Mouse (Mus musculus) ES-Bruce4 (cell line): ENCODE data around the gene Ylpm1. TPM values are rescaled to one million over a fixed set of nuclear protein-coding genes. Genes with fewer than 3 reads are reported as not detected.

Source experiments
- H3K27ac ChIP-seq: 2 replicates; pipeline ENCODE4 v1.5.1; 2012; ENCODE audit warnings: low read length, inconsistent platforms; ENCODE audit not compliant: insufficient read depth
- H3K27me3 ChIP-seq: 2 replicates; pipeline ENCODE4 v1.6.1; 2012; ENCODE audit warnings: mild to moderate bottlenecking, low read length, inconsistent platforms; ENCODE audit not compliant: control insufficient read depth, poor library complexity, insufficient read depth, severe bottlenecking
- H3K36me3 ChIP-seq: 2 replicates; pipeline ENCODE4 v1.6.1; 2012; ENCODE audit warnings: inconsistent platforms, mild to moderate bottlenecking, low read length, moderate library complexity; ENCODE audit not compliant: control insufficient read depth, poor library complexity, insufficient read depth, severe bottlenecking
- H3K4me1 ChIP-seq: one replicate; pipeline ENCODE4 v1.8.1; 2011; ENCODE audit warnings: low read length; ENCODE audit not compliant: control insufficient read depth, insufficient read depth
- H3K4me3 ChIP-seq: 2 replicates; pipeline ENCODE4 v1.5.1; 2011; ENCODE audit warnings: low read depth, mild to moderate bottlenecking, low read length
- H3K9ac ChIP-seq: 2 replicates; pipeline ENCODE4 v1.6.1; 2012; ENCODE audit warnings: low read depth, mild to moderate bottlenecking, inconsistent platforms; ENCODE audit not compliant: poor library complexity, severe bottlenecking
- H3K9me3 ChIP-seq: replicated peaks from 2 replicates; pipeline ENCODE4 v1.6.1; 2012; ENCODE audit warnings: mild to moderate bottlenecking, low read length, inconsistent platforms; ENCODE audit not compliant: control insufficient read depth, poor library complexity, insufficient read depth, severe bottlenecking
- CTCF ChIP-seq: IDR thresholded peaks from one replicate; pipeline ENCODE4 v1.8.1; 2011; ENCODE audit warnings: low read depth, low read length
- EP300 ChIP-seq: IDR thresholded peaks from 2 replicates; pipeline ENCODE4 v1.6.1; 2011; ENCODE audit warnings: low read depth, low read length; ENCODE audit not compliant: insufficient read depth
- POLR2A ChIP-seq: IDR thresholded peaks from one replicate; pipeline ENCODE4 v1.8.1; 2011; ENCODE audit warnings: low read length; ENCODE audit not compliant: insufficient read depth
- polyA plus RNA-seq: library from polyadenylated mRNA; stranded (reverse); fragments of >200 nt; gene quantifications from 2 replicates; pipeline ENCODE4 v1.2.4, GENCODE M21; 2011; ENCODE audit warnings: low read depth; ENCODE audit not compliant: missing spikeins, insufficient read depth, insufficient read length

Gene Ylpm1
- polyA plus RNA-seq, 1 experiment, result 105 TPM

DNA sequence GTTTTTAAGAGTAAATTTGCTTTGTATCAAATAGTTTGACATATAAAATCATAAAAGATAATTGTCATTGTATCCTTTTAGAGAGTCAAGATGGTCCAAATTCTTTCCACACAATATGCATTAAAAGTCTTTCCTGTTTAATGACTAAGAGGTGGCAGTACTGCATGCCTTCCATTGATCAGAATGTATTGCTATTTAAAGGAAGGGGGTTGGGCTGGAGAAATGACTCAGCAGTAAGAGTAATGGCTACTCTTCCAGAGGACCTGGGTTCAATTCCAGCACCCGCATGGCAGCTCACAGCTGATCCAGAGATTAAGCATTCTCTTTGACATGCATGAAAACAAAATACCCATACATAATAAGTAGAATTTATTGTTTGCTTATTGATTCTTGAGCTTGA is 25.9 kb downstream of the Ylpm1 start:
- Histone ChIP-seq H3K4me3 (no peak overlapping the region), H3K27me3 (no peaks in the 10 kb centered on the region), H3K9ac (no peak overlapping the region), H3K27ac (no peak overlapping the region), H3K36me3 (peaks cover 6% of the 10 kb centered on the region), H3K4me1 (peaks cover 3% of the 10 kb centered on the region), H3K9me3 (no peaks in the 10 kb centered on the region)
- TF ChIP-seq POLR2A, result no peak
- TF ChIP-seq CTCF, result no peak
- TF ChIP-seq EP300, result 0 out of 2 replicates have a peak, but pooled peaks have one; percentile 49

DNA sequence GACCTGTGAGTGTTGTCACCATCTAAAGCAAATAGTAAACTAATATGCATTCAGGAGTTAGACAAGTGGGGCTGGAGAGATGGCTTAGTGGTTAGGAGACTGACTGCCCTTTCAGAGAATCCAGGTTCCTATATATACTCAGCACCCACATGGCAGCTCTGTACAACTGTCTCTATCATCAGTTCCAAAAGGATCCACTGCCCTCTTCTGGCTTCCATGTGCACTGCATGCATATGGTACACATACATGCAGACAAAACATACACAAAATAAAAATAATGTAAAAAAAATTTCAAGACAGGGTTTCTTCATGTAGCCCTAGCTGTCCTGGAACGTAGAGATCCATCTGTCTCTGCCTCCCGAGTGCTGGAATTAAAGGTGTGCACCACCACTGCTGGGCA is 36.6 kb downstream of the Ylpm1 start:
- peaks cover 23% of the 10 kb centered on the region for H3K36me3 ChIP-seq
- TF ChIP-seq POLR2A (no peak), EP300 (no peak), CTCF (no peak)
- H3K4me1 ChIP-seq, result no peaks in the 10 kb centered on the region
- H3K9me3 ChIP-seq, result no peaks in the 10 kb centered on the region
- no peaks in the 10 kb centered on the region for H3K27me3 ChIP-seq
- no peak overlapping the region for H3K27ac ChIP-seq
- H3K4me3 ChIP-seq, result no peak overlapping the region
- no peak overlapping the region for H3K9ac ChIP-seq

DNA sequence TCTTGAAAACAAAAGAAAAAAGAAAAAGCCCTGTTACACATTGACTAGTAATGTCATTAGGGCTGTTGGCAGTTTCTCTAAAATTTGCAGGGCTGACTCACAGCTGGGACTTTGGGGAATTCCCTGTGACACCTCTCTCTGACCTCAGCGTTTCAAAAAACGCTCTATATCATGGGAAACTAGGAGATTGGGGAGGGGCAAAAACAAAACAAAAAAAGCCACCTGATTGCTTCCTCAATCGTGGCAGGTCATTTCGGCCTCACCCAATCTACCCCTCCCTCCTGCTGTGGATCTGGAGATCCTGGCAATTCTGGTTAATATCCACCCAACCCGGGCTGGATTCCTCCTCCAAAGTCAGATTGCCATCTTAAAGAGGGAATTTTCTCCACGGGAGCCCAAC is 55.1 kb downstream of the Ylpm1 start:
- Histone ChIP-seq H3K27me3 (no peaks in the 10 kb centered on the region), H3K4me3 (no peak overlapping the region), H3K9me3 (no peaks in the 10 kb centered on the region), H3K36me3 (peaks cover 44% of the 10 kb centered on the region), H3K27ac (no peak overlapping the region), H3K4me1 (no peaks in the 10 kb centered on the region), H3K9ac (no peak overlapping the region)
- TF ChIP-seq EP300 (no peak), CTCF (no peak), POLR2A (no peak)

DNA sequence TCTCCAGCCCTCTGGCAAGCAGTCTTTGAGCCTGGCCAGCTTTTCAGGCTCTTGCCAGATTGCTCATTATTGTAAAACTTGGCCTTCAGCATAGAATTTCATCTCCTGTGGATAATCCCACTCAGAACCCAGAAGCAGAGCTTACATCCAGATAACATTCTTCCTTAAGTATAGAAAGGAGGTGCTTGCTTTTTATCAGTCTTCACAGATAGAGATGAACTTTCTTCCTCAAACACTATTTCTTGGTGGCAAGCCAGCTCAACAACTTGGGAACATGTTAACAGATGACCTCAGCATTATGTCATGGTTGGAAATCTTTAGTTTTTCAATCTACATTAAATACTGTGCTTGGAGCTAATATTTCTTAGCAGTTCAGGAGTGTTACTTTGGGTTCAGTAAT is 74.9 kb downstream of the Ylpm1 start:
- H3K27me3 ChIP-seq, result no peaks in the 10 kb centered on the region
- no peak overlapping the region for H3K4me3 ChIP-seq
- no peak for TF ChIP-seq EP300
- no peak for TF ChIP-seq CTCF
- TF ChIP-seq POLR2A, result no peak
- no peaks in the 10 kb centered on the region for H3K9me3 ChIP-seq
- no peak overlapping the region for H3K9ac ChIP-seq
- peaks cover 18% of the 10 kb centered on the region for H3K36me3 ChIP-seq
- H3K27ac ChIP-seq, result no peak overlapping the region
- no peaks in the 10 kb centered on the region for H3K4me1 ChIP-seq

DNA sequence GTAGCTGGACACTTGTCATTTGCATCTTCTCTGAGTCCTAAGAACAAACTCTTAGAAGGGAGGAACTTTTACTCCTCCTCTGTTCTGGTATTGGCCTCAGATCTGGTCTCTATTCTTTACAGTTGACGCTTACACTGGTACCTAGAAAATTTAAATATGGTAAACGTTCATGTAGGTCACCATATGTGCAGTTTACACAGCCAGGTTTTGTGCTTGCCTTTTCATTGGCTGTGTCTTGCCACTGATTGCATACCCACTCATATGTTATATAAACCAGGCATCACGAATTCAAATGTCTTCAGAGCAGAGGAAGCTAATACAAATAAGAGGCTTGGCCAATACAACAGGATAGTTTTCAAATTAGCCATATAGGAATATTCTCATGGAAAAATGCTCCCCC is 81.0 kb downstream of the Ylpm1 start:
- Histone ChIP-seq H3K27ac (no peak overlapping the region), H3K27me3 (no peaks in the 10 kb centered on the region), H3K9ac (no peak overlapping the region), H3K4me3 (no peak overlapping the region), H3K4me1 (no peaks in the 10 kb centered on the region), H3K9me3 (0 out of 2 replicates have a peak, but pooled peaks cover 4% of the 10 kb centered on the region), H3K36me3 (peaks cover 2% of the 10 kb centered on the region)
- no peak for TF ChIP-seq POLR2A
- no peak for TF ChIP-seq CTCF
- no peak for TF ChIP-seq EP300

DNA sequence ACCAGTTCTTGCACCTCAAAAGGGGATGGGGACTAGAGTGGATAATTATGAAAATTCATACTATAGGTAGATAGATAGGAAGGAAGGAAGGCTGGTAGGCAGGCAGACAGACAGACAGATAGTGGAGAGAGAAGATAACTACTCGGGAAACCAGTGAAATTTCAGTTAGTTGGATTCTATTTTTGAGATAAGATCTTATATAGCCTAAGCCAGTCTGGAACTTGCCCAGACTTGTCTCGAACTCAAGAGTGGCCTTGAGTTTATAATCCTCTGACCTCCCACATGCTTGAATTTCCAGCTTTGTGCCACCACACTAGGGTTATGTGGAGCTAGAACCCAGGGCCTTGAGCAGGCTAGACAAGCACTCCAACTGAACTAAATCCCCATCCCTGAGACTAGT is 88.1 kb downstream of the Ylpm1 start:
- Histone ChIP-seq H3K9me3 (0 out of 2 replicates have a peak, but pooled peaks cover under 1% of the 10 kb centered on the region), H3K36me3 (no peaks in the 10 kb centered on the region)
- TF ChIP-seq EP300 (no peak), POLR2A (no peak), CTCF (no peak)

More for the DNA sequence above, 88.1 kb downstream of the Ylpm1 start:
- no peak overlapping the region for H3K9ac ChIP-seq
- no peaks in the 10 kb centered on the region for H3K27me3 ChIP-seq
- no peak overlapping the region for H3K4me3 ChIP-seq
- H3K27ac ChIP-seq, result no peak overlapping the region
- H3K4me1 ChIP-seq, result no peaks in the 10 kb centered on the region
